Mouse (Mus musculus): ENCODE data around the gene Prepl.

GRCm38 (mm10) chr17:85079276-85079675 is 10.8 kb downstream of the Prepl start:
- TF ChIP-seq EP300 (IDR thresholded peaks at IDR 0.05; ENCODE audit: low read depth) (no peak), CTCF (IDR thresholded peaks at IDR 0.05; ENCODE audit: low read depth) (no peak)

All from liver, postnatal 0 days (tissue).